Mouse (Mus musculus) MEL (cell line): Measurements from ENCODE around the gene Apoa2. TPM values are rescaled to one million over a fixed set of nuclear protein-coding genes. Genes with fewer than 3 reads are reported as not detected.

ENCODE experiments used
- DNase-seq: peaks from one replicate; pipeline ENCODE4 v3.0.0; 2011; ENCODE audit warnings: low read depth, low spot score
- H3K27ac ChIP-seq: 2 replicates; pipeline ENCODE4 v1.5.1; 2012; ENCODE audit warnings: low read depth, mild to moderate bottlenecking, control low read depth, low read length, moderate library complexity; ENCODE audit not compliant: control insufficient read depth
- H3K27me3 ChIP-seq, 2 experiments: fragments of 150-350 bp in 1 of 2; sonication (generic) in 1 of 2; 2 replicates each; pipeline ENCODE4 v1.6.1; 2012; ENCODE audit warnings: low read length in 2 of 2, mild to moderate bottlenecking in 2 of 2, improper control_type of control experiment in 1 of 2, moderate library complexity in 1 of 2; ENCODE audit not compliant: insufficient read depth in 2 of 2, control insufficient read depth in 1 of 2
- H3K36me3 ChIP-seq, 2 experiments: 2 replicates each; pipeline ENCODE4 v1.6.1; 2012 to 2014; ENCODE audit warnings: low read length in 2 of 2, improper control_type of control experiment in 1 of 2, inconsistent platforms in 1 of 2, mild to moderate bottlenecking in 1 of 2; ENCODE audit not compliant: insufficient read depth in 2 of 2, control insufficient read depth in 1 of 2
- H3K4me1 ChIP-seq, 2 experiments: fragments of 150-350 bp in 1 of 2; sonication (generic) in 1 of 2; 2 replicates each; pipeline ENCODE4 v1.6.1; 2012; ENCODE audit warnings: low read length in 2 of 2, improper control_type of control experiment in 1 of 2, mild to moderate bottlenecking in 1 of 2; ENCODE audit not compliant: insufficient read depth in 2 of 2, control insufficient read depth in 1 of 2
- H3K4me3 ChIP-seq, 2 experiments: fragments of 150-350 bp in 1 of 2; sonication (generic) in 1 of 2; 2 replicates each; pipeline ENCODE4 v1.5.1; 2012; ENCODE audit warnings: low read depth in 2 of 2, low read length in 2 of 2, mild to moderate bottlenecking in 2 of 2, moderate library complexity in 2 of 2, control low read depth in 1 of 2, improper control_type of control experiment in 1 of 2; ENCODE audit not compliant: control insufficient read depth in 1 of 2, insufficient read depth in 1 of 2
- H3K79me2 ChIP-seq: 2 replicates; pipeline ENCODE4 v1.6.1; 2012; ENCODE audit warnings: mild to moderate bottlenecking, low read length, moderate library complexity; ENCODE audit not compliant: control insufficient read depth, poor library complexity, insufficient read depth
- H3K9ac ChIP-seq: 2 replicates; pipeline ENCODE4 v1.6.1; 2012; ENCODE audit warnings: low read depth, mild to moderate bottlenecking, control low read depth, low read length, moderate library complexity; ENCODE audit not compliant: control insufficient read depth, poor library complexity, severe bottlenecking
- H3K9me3 ChIP-seq: fragments of 150-350 bp; sonication (generic); replicated peaks from 2 replicates; pipeline ENCODE4 v1.6.1; 2012; ENCODE audit warnings: mild to moderate bottlenecking, low read length, improper control_type of control experiment, moderate library complexity; ENCODE audit not compliant: insufficient read depth
- BHLHE40 ChIP-seq: IDR thresholded peaks from 2 replicates; pipeline ENCODE4 v1.6.1; 2012; ENCODE audit warnings: low read depth, mild to moderate bottlenecking, inconsistent platforms, low read length, improper control_type of control experiment, borderline replicate concordance
- CHD1 ChIP-seq: IDR thresholded peaks from 2 replicates; pipeline ENCODE4 v1.6.1; 2012; ENCODE audit warnings: low read depth, mild to moderate bottlenecking, inconsistent platforms, low read length, improper control_type of control experiment
- ETS1 ChIP-seq: IDR thresholded peaks from 2 replicates; pipeline ENCODE4 v1.6.1; 2012; ENCODE audit warnings: low read depth, mild to moderate bottlenecking, inconsistent platforms, low read length, improper control_type of control experiment, moderate library complexity
- GATA1 ChIP-seq: IDR thresholded peaks from 2 replicates; pipeline ENCODE4 v1.6.1; 2011; ENCODE audit warnings: low read depth, low read length, improper control_type of control experiment
- MAX ChIP-seq: IDR thresholded peaks from 2 replicates; pipeline ENCODE4 v1.6.1; 2011; ENCODE audit warnings: low read length, improper control_type of control experiment
- MEF2A ChIP-seq: IDR thresholded peaks from 2 replicates; pipeline ENCODE4 v1.6.1; 2014; ENCODE audit warnings: low read depth, mild to moderate bottlenecking, inconsistent platforms, low read length, improper control_type of control experiment; ENCODE audit not compliant: poor library complexity, insufficient replicate concordance, severe bottlenecking; ENCODE audit errors: extremely low read depth
- MXI1 ChIP-seq: IDR thresholded peaks from 2 replicates; pipeline ENCODE4 v1.6.1; 2011; ENCODE audit warnings: mild to moderate bottlenecking, low read depth, low read length, improper control_type of control experiment
- NRF1 ChIP-seq: IDR thresholded peaks from 2 replicates; pipeline ENCODE4 v1.6.1; 2014; ENCODE audit warnings: low read depth, mild to moderate bottlenecking, inconsistent platforms, low read length, improper control_type of control experiment, moderate library complexity; ENCODE audit not compliant: poor library complexity, insufficient read depth, severe bottlenecking
- POLR2AphosphoS2 ChIP-seq: IDR thresholded peaks from 2 replicates; pipeline ENCODE4 v1.6.1; 2011; ENCODE audit warnings: low read length, improper control_type of control experiment
- SMC3 ChIP-seq: IDR thresholded peaks from 2 replicates; pipeline ENCODE4 v1.6.1; 2011; ENCODE audit warnings: low read depth, low read length, improper control_type of control experiment
- TCF12 ChIP-seq: IDR thresholded peaks from 2 replicates; pipeline ENCODE4 v1.6.1; 2014; ENCODE audit warnings: low read depth, mild to moderate bottlenecking, inconsistent platforms, low read length, improper control_type of control experiment, moderate library complexity
- ZKSCAN1 ChIP-seq: IDR thresholded peaks from 2 replicates; pipeline ENCODE4 v1.6.1; 2012; ENCODE audit warnings: low read depth, mild to moderate bottlenecking, inconsistent platforms, low read length, improper control_type of control experiment, moderate library complexity
- ZNF384 ChIP-seq: IDR thresholded peaks from 2 replicates; pipeline ENCODE4 v1.6.1; 2012; ENCODE audit warnings: low read depth, mild to moderate bottlenecking, inconsistent platforms, low read length, improper control_type of control experiment
- polyA plus RNA-seq, 2 experiments: library from polyadenylated mRNA; stranded (reverse) in 1 of 2; unstranded in 1 of 2; fragments of >175 nt in 1 of 2; fragments of >200 nt in 1 of 2; gene quantifications; 2 replicates each; pipeline versions ENCODE4 v1.2.1 to v1.2.4; 2012; ENCODE audit warnings: low replicate concordance in 2 of 2, low read depth in 1 of 2; ENCODE audit not compliant: insufficient read length in 2 of 2, insufficient read depth in 1 of 2, missing spikeins in 1 of 2
- total RNA-seq: library from RNA; depleted of rRNA; stranded (reverse); fragments of 300-350 nt; gene quantifications from 2 replicates; pipeline ENCODE4 v1.2.3, GENCODE M21; 2012

Apoa2 gene
- total and polyA plus RNA-seq, 3 experiments, result 0.15 TPM; not detected in 2

GRCm38 (mm10) chr1:171246709-171247452 lies 22.0 kb downstream of the Apoa2 start (continued):
- TF ChIP-seq MAX, result no peak
- TF ChIP-seq TCF12, result peak; percentile 69

GRCm38 (mm10) chr1:171247453-171247841 lies 22.6 kb downstream of the Apoa2 start:
- peak overlapping the region; percentile 78 for H3K27ac ChIP-seq
- H3K27me3 ChIP-seq, result no peaks in the 10 kb centered on the region; a peak in 1 of 4 replicates
- peak overlapping the region; percentile 69 to 71 for H3K4me3 ChIP-seq
- peaks cover 2 to 21% of the 10 kb centered on the region in 2 experiments; a peak in 3 of 4 replicates for H3K4me1 ChIP-seq
- peaks cover 0 to 12% of the 10 kb centered on the region in 2 experiments; a peak in 2 of 4 replicates for H3K36me3 ChIP-seq
- H3K9me3 ChIP-seq, result no peaks in the 10 kb centered on the region
- DNase-seq, result no peak
- peaks cover 11% of the 10 kb centered on the region for H3K79me2 ChIP-seq
- H3K9ac ChIP-seq, result peak overlapping the region; percentile 72
- TF ChIP-seq GATA1 (0 out of 2 replicates have a peak, but pooled peaks have one; percentile 37), CHD1 (peak; percentile 15; the same call in 1 of the 2 replicates), POLR2AphosphoS2 (no peak), ETS1 (no peak), BHLHE40 (no peak)

- Histone ChIP-seq H3K27ac (peak overlapping the region; percentile 78), H3K9me3 (no peaks in the 10 kb centered on the region), H3K4me3 (peak overlapping the region; percentile 69 to 71)
Observed at GRCm38 (mm10) chr1:171247916-171248315, 23.1 kb downstream of the Apoa2 start.

GRCm38 (mm10) chr1:171248386-171249226 lies 23.8 kb downstream of the Apoa2 start:
- no peak for DNase-seq
- Histone ChIP-seq H3K27ac (no peak overlapping the region), H3K27me3 (peaks cover 0 to 1% of the 10 kb centered on the region in 2 experiments; a peak in 1 of 4 replicates), H3K4me3 (no peak overlapping the region), H3K9ac (no peak overlapping the region), H3K79me2 (peaks cover 11% of the 10 kb centered on the region), H3K9me3 (no peaks in the 10 kb centered on the region), H3K36me3 (peaks cover 0 to 12% of the 10 kb centered on the region in 2 experiments; a peak in 2 of 4 replicates), H3K4me1 (peaks cover 2 to 21% of the 10 kb centered on the region in 2 experiments; a peak in 3 of 4 replicates)
- TF ChIP-seq SMC3 (no peak), CHD1 (no peak), NRF1 (no peak), MEF2A (no peak)

More at GRCm38 (mm10) chr1:171247916-171248315, 23.1 kb downstream of the Apoa2 start:
- H3K9ac ChIP-seq, result peak overlapping the region; percentile 72
- H3K27me3 ChIP-seq, result no peaks in the 10 kb centered on the region; a peak in 1 of 4 replicates
- TF ChIP-seq ZKSCAN1 (no peak), ZNF384 (no peak), MXI1 (no peak)
- DNase-seq, result no peak
- peaks cover 11% of the 10 kb centered on the region for H3K79me2 ChIP-seq
- peaks cover 2 to 21% of the 10 kb centered on the region in 2 experiments; a peak in 3 of 4 replicates for H3K4me1 ChIP-seq
- peaks cover 0 to 12% of the 10 kb centered on the region in 2 experiments; a peak in 2 of 4 replicates for H3K36me3 ChIP-seq
